Mouse (Mus musculus) adipocyte (in vitro differentiated cells): ENCODE measurements around the gene Zdhhc22.
A peak's percentile ranks its signal among the peaks of the same experiment; 100 is the strongest.

ENCODE experiments used
- DNase-seq: peaks from one replicate; pipeline ENCODE4 v3.0.0-alpha.2; 2016; ENCODE audit warnings: low spot score

Gene Zdhhc22

GRCm38 (mm10) chr12:86989890-86990754 lies at the start of gene Zdhhc22:
TSS of gene Zdhhc22 (minus strand) at chr12:86990430.
- no peak for DNase-seq

GRCm38 (mm10) chr12:87036631-87037030 lies 46.4 kb upstream of the Zdhhc22 start:
- DNase-seq = no peak

- DNase-seq = peak; percentile 5
These were observed 41.0 kb upstream of the Zdhhc22 start for GRCm38 (mm10) chr12:87031163-87031763.

GRCm38 (mm10) chr12:87029251-87029976 lies 39.2 kb upstream of the Zdhhc22 start:
- DNase-seq = no peak

GRCm38 (mm10) chr12:87028068-87028467 lies 37.8 kb upstream of the Zdhhc22 start:
- no peak for DNase-seq

GRCm38 (mm10) chr12:87027391-87027790 lies 37.2 kb upstream of the Zdhhc22 start:
- DNase-seq = no peak

- DNase-seq = no peak
These were observed 36.6 kb upstream of the Zdhhc22 start for GRCm38 (mm10) chr12:87026871-87027240.

GRCm38 (mm10) chr12:87026109-87026870 lies 36.1 kb upstream of the Zdhhc22 start:
- no peak for DNase-seq

- DNase-seq = no peak
These were observed 33.2 kb upstream of the Zdhhc22 start for GRCm38 (mm10) chr12:87023456-87023855.

- DNase-seq = no peak
These were observed 31.8 kb upstream of the Zdhhc22 start for GRCm38 (mm10) chr12:87022006-87022405.

GRCm38 (mm10) chr12:87021040-87021439 lies 30.8 kb upstream of the Zdhhc22 start, which contains the start of gene Tmem63c:
TSS of gene Tmem63c (plus strand) at chr12:87021340.
- no peak for DNase-seq

GRCm38 (mm10) chr12:87018756-87019155 lies 28.5 kb upstream of the Zdhhc22 start:
- no peak for DNase-seq

GRCm38 (mm10) chr12:87017041-87017440 lies 26.8 kb upstream of the Zdhhc22 start:
- no peak for DNase-seq

- no peak for DNase-seq
These were observed 14.4 kb upstream of the Zdhhc22 start for GRCm38 (mm10) chr12:87004596-87004995.

- no peak for DNase-seq
These were observed 13.4 kb upstream of the Zdhhc22 start for GRCm38 (mm10) chr12:87003606-87004005.

GRCm38 (mm10) chr12:87002815-87003214 lies 12.6 kb upstream of the Zdhhc22 start:
- no peak for DNase-seq

- DNase-seq = no peak
These were observed 12.0 kb upstream of the Zdhhc22 start for GRCm38 (mm10) chr12:87002209-87002608.

GRCm38 (mm10) chr12:87000840-87001176 lies 10.6 kb upstream of the Zdhhc22 start:
- DNase-seq = no peak

- DNase-seq = peak; percentile 53
These were observed 10.1 kb upstream of the Zdhhc22 start for GRCm38 (mm10) chr12:87000151-87000839.

GRCm38 (mm10) chr12:86999283-86999820 lies 9.1 kb upstream of the Zdhhc22 start:
- peak; percentile 88 for DNase-seq

GRCm38 (mm10) chr12:86998699-86999098 lies 8.5 kb upstream of the Zdhhc22 start:
- no peak for DNase-seq
